Mouse (Mus musculus) heart, postnatal 0 days (tissue): ENCODE results near the gene Kcnn3.

ENCODE experiments used
- CTCF ChIP-seq: IDR thresholded peaks from 2 replicates; pipeline ENCODE4 v1.5.1; 2016; ENCODE audit warnings: antibody characterized with exemption, control low read depth, low read depth
- EP300 ChIP-seq: IDR thresholded peaks from 2 replicates; pipeline ENCODE4 v1.6.1; 2016; ENCODE audit warnings: antibody characterized with exemption, low read depth

- TF ChIP-seq CTCF: no peak; the same call in 1 of the 2 replicates
- TF ChIP-seq EP300: no peak
These were observed 3.6 kb upstream of the Kcnn3 start for GRCm38 (mm10) chr3:89516321-89516720.
